Mouse (Mus musculus) cortical plate, adult 2 months (tissue): ENCODE results near the gene BC035044.
"Not testable (repeated sequence)": the region's sequence is repeated elsewhere in the genome, so short reads cannot be mapped to it uniquely, and the experiment has no call there.

Experiments used
- CTCF ChIP-seq: fragments of 200-500 bp; IDR thresholded peaks from 2 replicates; pipeline ENCODE4 v1.5.1; 2011; ENCODE audit warnings: mild to moderate bottlenecking, control low read depth, low read length; ENCODE audit not compliant: insufficient read depth; ENCODE audit errors: extremely low read depth
- POLR2A ChIP-seq: fragments of 200-500 bp; IDR thresholded peaks from 2 replicates; pipeline ENCODE4 v1.6.1; 2011; ENCODE audit warnings: mild to moderate bottlenecking, low read length, control low read depth; ENCODE audit not compliant: insufficient read depth; ENCODE audit errors: extremely low read depth

GRCm38 (mm10) chr6:128934081-128934480, 43.2 kb upstream of the BC035044 start, which contains the start of gene Clec2g:
- TF ChIP-seq POLR2A, CTCF: not testable (repeated sequence)
